Mouse (Mus musculus) myocyte (in vitro differentiated cells): ENCODE measurements around the gene Larp4b. TPM values are rescaled to one million over a fixed set of nuclear protein-coding genes. Genes with fewer than 3 reads are reported as not detected.
A peak's percentile ranks its signal among the peaks of the same experiment; 100 is the strongest.

Source experiments
- H3K27me3 ChIP-seq: one replicate; pipeline ENCODE4 v1.6.1; 2011; ENCODE audit not compliant: control insufficient read depth, insufficient read depth, insufficient read length
- H3K36me3 ChIP-seq: one replicate; pipeline ENCODE4 v1.6.1; 2011; ENCODE audit not compliant: control insufficient read depth, insufficient read depth
- H3K4me2 ChIP-seq: one replicate; pipeline ENCODE4 v1.6.1; 2011; ENCODE audit warnings: low read depth, control low read depth
- H3K4me3 ChIP-seq: one replicate; pipeline ENCODE4 v1.5.1; 2011; ENCODE audit warnings: mild to moderate bottlenecking, control low read depth, moderate library complexity
- H3K79me2 ChIP-seq: one replicate; pipeline ENCODE4 v1.6.1; 2011; ENCODE audit not compliant: control insufficient read depth, insufficient read depth
- H3ac ChIP-seq: one replicate; pipeline ENCODE4 v1.6.1; 2011; ENCODE audit not compliant: control insufficient read depth, insufficient read length
- CEBPB ChIP-seq: IDR thresholded peaks from 2 replicates; pipeline ENCODE4 v1.6.1; 2011; ENCODE audit warnings: mild to moderate bottlenecking, moderate library complexity; ENCODE audit not compliant: poor library complexity, insufficient read depth, severe bottlenecking
- E2F4 ChIP-seq: IDR thresholded peaks from one replicate; pipeline ENCODE4 v1.6.1; 2011; ENCODE audit warnings: mild to moderate bottlenecking, control low read depth, moderate library complexity; ENCODE audit not compliant: insufficient read depth
- MAX ChIP-seq: IDR thresholded peaks from one replicate; pipeline ENCODE4 v1.6.1; 2011; ENCODE audit warnings: low read depth, mild to moderate bottlenecking, control low read depth
- MYOD1 ChIP-seq, 3 experiments: IDR thresholded peaks; one replicate each; pipeline ENCODE4 v1.6.1; 2011; ENCODE audit warnings: control low read depth in 2 of 3, low read depth in 2 of 3, mild to moderate bottlenecking in 2 of 3, moderate library complexity in 1 of 3; ENCODE audit not compliant: insufficient read length in 2 of 3, control insufficient read depth in 1 of 3
- MYOG ChIP-seq, 3 experiments: IDR thresholded peaks; one replicate each; pipeline ENCODE4 v1.6.1; 2011; ENCODE audit warnings: control low read depth in 2 of 3, low read depth in 2 of 3, mild to moderate bottlenecking in 2 of 3; ENCODE audit not compliant: insufficient read length in 2 of 3, control insufficient read depth in 1 of 3, insufficient read depth in 1 of 3
- POLR2A ChIP-seq: IDR thresholded peaks from one replicate; pipeline ENCODE4 v1.6.1; 2011; ENCODE audit warnings: low read depth, mild to moderate bottlenecking, control low read depth, moderate library complexity; ENCODE audit not compliant: insufficient read length
- POLR2AphosphoS2 ChIP-seq: IDR thresholded peaks from one replicate; pipeline ENCODE4 v1.6.1; 2011; ENCODE audit warnings: low read depth, control low read depth; ENCODE audit not compliant: insufficient read length
- REST ChIP-seq: IDR thresholded peaks from one replicate; pipeline ENCODE4 v1.6.1; 2011; ENCODE audit warnings: mild to moderate bottlenecking, control low read depth, moderate library complexity; ENCODE audit not compliant: insufficient read depth, insufficient read length
- SRF ChIP-seq: IDR thresholded peaks from one replicate; pipeline ENCODE4 v1.6.1; 2011; ENCODE audit warnings: low read depth; ENCODE audit not compliant: control insufficient read depth, insufficient read length
- TCF12 ChIP-seq: IDR thresholded peaks from one replicate; pipeline ENCODE4 v1.6.1; 2011; ENCODE audit warnings: mild to moderate bottlenecking, control low read depth; ENCODE audit not compliant: poor library complexity, insufficient read depth, severe bottlenecking
- TCF3 ChIP-seq: IDR thresholded peaks from one replicate; pipeline ENCODE4 v1.6.1; 2011; ENCODE audit warnings: low read depth, control low read depth; ENCODE audit not compliant: insufficient read length
- USF1 ChIP-seq: IDR thresholded peaks from one replicate; pipeline ENCODE4 v1.6.1; 2011; ENCODE audit warnings: low read depth, mild to moderate bottlenecking, control low read depth, moderate library complexity
- polyA plus RNA-seq: library from polyadenylated mRNA; unstranded; fragments of >200 nt; fragmentation: generic; extraction: Trizol; gene quantifications from one replicate; pipeline ENCODE4 v1.2.1, GENCODE M21; 2012; ENCODE audit warnings: missing spikeins

Gene Larp4b
- polyA plus RNA-seq, 1 experiment: 20.3 TPM

- H3K36me3 ChIP-seq: no peaks in the 10 kb centered on the region
- no peak overlapping the region for H3K4me3 ChIP-seq
- peak overlapping the region; percentile 77 for H3K4me2 ChIP-seq
- peak; percentile 41 for TF ChIP-seq POLR2A
- peak; percentile 94 for TF ChIP-seq SRF
- TF ChIP-seq MAX: no peak
- H3ac ChIP-seq: no peak overlapping the region
- no peaks in the 10 kb centered on the region for H3K27me3 ChIP-seq
- H3K79me2 ChIP-seq: no peaks in the 10 kb centered on the region
These were observed 97.8 kb downstream of the Larp4b start for GRCm38 (mm10) chr13:9191172-9192140.

- Histone ChIP-seq H3K4me3 (no peak overlapping the region), H3K79me2 (no peaks in the 10 kb centered on the region), H3K27me3 (no peaks in the 10 kb centered on the region), H3K4me2 (no peak overlapping the region), H3K36me3 (no peaks in the 10 kb centered on the region), H3ac (no peak overlapping the region)
- TF ChIP-seq MYOG (IDR thresholded peaks at IDR 0.05; ENCODE audit: control insufficient read depth in 1 of 3, insufficient read depth in 1 of 3, insufficient read length in 2 of 3, low read depth in 2 of 3) (no peak), TCF12 (no peak), TCF3 (no peak)
These were observed 99.2 kb downstream of the Larp4b start for GRCm38 (mm10) chr13:9192797-9193330.

GRCm38 (mm10) chr13:9194656-9195055 lies 101.0 kb downstream of the Larp4b start:
- Histone ChIP-seq H3K79me2 (no peaks in the 10 kb centered on the region), H3K4me3 (no peak overlapping the region), H3K36me3 (no peaks in the 10 kb centered on the region), H3ac (no peak overlapping the region), H3K4me2 (no peak overlapping the region), H3K27me3 (no peaks in the 10 kb centered on the region)
- TF ChIP-seq REST (no peak), USF1 (no peak), E2F4 (no peak), MAX (no peak), TCF12 (no peak), CEBPB (no peak), MYOG (IDR thresholded peaks at IDR 0.05; ENCODE audit: control insufficient read depth in 1 of 3, insufficient read depth in 1 of 3, insufficient read length in 2 of 3, low read depth in 2 of 3) (no peak), POLR2AphosphoS2 (no peak), POLR2A (no peak)

GRCm38 (mm10) chr13:9195565-9195964 lies 101.9 kb downstream of the Larp4b start:
- no peak overlapping the region for H3K4me2 ChIP-seq
- H3K4me3 ChIP-seq: no peak overlapping the region
- H3ac ChIP-seq: no peak overlapping the region
- H3K79me2 ChIP-seq: no peaks in the 10 kb centered on the region
- no peaks in the 10 kb centered on the region for H3K27me3 ChIP-seq
- no peak for TF ChIP-seq POLR2AphosphoS2
- no peak for TF ChIP-seq REST
- no peak for TF ChIP-seq E2F4
- no peak for TF ChIP-seq CEBPB
- TF ChIP-seq MYOD1 (IDR thresholded peaks at IDR 0.05; ENCODE audit: control insufficient read depth in 1 of 3, insufficient read length in 2 of 3, low read depth in 2 of 3): no peak
- TF ChIP-seq MAX: no peak
- no peak for TF ChIP-seq TCF12
- no peak for TF ChIP-seq MYOG (IDR thresholded peaks at IDR 0.05; ENCODE audit: control insufficient read depth in 1 of 3, insufficient read depth in 1 of 3, insufficient read length in 2 of 3, low read depth in 2 of 3)
- TF ChIP-seq USF1: no peak
- TF ChIP-seq SRF: no peak
- H3K36me3 ChIP-seq: no peaks in the 10 kb centered on the region

GRCm38 (mm10) chr13:9198106-9198505 lies 104.4 kb downstream of the Larp4b start:
- Histone ChIP-seq H3ac (no peak overlapping the region), H3K4me2 (no peak overlapping the region), H3K4me3 (no peak overlapping the region), H3K36me3 (no peaks in the 10 kb centered on the region), H3K27me3 (no peaks in the 10 kb centered on the region), H3K79me2 (no peaks in the 10 kb centered on the region)
- no peak for TF ChIP-seq TCF3
